Mouse (Mus musculus): Measurements from ENCODE around the gene Ncan.

The Ncan gene

GRCm38 (mm10) chr8:70120667-70121066 is at the start of gene Ncan:
Gene Ncan, minus strand, starts transcription at chr8:70120873.
- DNase-seq, result peak; percentile 88

DNA sequence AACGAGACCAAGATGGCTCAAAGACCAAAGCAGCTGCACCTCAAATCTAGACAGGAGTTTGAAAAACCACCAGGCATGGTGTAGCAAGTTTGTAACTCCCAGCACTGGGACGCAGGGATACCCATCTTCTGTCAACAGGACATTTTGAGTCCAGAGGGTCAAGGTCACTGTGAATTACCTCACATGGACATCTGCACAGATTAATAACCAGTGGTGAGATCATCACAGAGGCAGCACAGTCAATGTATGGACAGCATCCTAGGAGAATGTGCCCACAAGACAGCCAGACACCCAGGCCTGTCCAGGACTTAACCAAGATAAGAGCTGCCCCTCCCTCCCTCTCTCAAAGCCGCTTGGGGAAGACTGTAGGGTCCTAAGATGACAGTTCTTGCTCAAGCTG is 49.4 kb upstream of the Ncan start:
- no peak for DNase-seq

- peak; percentile 48 for DNase-seq
These were observed 45.9 kb upstream of the Ncan start for GRCm38 (mm10) chr8:70166504-70167110.

DNA sequence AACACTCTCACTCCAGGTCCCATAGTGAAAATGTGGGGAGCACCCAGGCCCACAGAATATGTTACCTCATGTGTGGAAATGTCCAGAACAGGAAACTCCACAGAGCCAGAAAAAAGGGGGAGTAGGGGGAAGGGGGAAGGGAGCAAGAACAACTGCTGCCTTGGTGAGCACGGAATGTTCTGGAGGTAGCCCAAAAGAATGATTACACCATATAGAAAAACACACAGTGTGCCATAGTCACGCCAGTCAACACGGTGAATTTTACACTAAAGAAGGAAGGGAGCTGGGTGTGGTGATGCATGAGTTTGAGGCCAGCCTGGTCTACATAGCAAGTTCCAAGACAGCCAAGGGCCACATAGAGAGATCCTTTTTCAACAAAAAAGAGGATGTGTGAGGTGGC is 42.6 kb upstream of the Ncan start:
- no peak for DNase-seq

- DNase-seq, result no peak
These were observed 39.3 kb upstream of the Ncan start for GRCm38 (mm10) chr8:70160015-70160414.

GRCm38 (mm10) chr8:70159211-70159610 is 38.5 kb upstream of the Ncan start:
- DNase-seq, result no peak

DNA sequence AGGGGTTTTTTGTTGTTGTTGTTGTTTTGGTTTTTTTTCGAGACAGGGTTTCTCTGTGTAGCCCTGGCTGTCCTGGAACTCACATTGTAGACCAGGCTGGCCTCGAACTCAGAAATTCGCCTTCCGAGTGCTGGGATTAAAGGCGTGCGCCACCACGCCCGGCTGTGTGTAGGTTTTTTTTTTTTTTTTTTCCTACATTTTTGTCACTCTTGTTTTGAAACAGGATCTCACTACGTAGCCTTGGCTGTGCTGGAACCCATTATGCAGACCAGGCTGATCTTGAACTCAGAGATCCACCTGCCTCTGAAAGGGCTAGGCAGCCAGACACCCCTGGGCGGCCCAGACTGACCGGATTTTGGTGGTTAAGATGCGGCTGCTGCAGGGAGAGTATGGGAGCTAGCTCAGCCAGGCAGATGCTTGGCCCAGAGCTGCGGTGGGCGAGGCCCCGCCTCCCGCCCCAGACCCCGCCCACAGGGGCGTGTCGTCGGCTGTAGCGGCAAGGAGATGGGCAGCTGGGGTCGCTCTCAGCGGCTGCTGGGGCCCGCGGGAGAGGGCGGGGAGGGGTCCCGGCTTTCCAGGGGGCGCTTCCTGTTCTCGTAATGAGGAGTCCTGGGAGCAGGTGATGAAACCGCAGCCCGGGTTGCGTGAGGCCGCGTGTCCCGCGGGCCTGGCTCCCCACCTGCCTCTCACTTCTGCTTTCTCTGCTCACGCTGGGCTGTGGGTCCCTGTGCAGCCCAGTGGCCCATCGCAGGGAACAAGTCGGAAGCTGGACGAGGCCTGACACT is 37.6 kb upstream of the Ncan start:
- DNase-seq, result no peak

GRCm38 (mm10) chr8:70157240-70157800 is 36.6 kb upstream of the Ncan start:
- no peak for DNase-seq

GRCm38 (mm10) chr8:70152537-70153257 is 32.0 kb upstream of the Ncan start:
- peak; percentile 15 for DNase-seq

DNA sequence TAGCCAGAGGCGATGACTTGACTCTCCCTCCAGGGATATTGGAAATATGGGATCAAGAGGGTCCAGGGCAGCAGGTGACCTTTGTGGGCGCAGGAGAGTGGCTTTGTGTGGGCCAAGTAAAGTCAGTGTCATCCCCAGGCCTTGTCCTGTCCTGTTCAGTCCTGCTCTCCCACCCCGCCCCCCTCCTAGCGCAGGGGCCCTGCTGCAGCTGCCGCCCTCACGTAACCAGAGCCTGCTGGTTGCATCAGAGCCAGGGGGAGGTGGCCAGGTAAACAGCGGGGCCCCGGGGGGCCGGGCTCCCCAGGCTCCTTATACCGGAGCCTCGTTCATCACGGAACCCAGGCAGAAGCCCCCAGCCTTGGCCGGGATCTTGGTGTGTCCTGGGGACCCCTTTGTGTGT is 29.5 kb upstream of the Ncan start:
- DNase-seq, result peak; percentile 15

DNA sequence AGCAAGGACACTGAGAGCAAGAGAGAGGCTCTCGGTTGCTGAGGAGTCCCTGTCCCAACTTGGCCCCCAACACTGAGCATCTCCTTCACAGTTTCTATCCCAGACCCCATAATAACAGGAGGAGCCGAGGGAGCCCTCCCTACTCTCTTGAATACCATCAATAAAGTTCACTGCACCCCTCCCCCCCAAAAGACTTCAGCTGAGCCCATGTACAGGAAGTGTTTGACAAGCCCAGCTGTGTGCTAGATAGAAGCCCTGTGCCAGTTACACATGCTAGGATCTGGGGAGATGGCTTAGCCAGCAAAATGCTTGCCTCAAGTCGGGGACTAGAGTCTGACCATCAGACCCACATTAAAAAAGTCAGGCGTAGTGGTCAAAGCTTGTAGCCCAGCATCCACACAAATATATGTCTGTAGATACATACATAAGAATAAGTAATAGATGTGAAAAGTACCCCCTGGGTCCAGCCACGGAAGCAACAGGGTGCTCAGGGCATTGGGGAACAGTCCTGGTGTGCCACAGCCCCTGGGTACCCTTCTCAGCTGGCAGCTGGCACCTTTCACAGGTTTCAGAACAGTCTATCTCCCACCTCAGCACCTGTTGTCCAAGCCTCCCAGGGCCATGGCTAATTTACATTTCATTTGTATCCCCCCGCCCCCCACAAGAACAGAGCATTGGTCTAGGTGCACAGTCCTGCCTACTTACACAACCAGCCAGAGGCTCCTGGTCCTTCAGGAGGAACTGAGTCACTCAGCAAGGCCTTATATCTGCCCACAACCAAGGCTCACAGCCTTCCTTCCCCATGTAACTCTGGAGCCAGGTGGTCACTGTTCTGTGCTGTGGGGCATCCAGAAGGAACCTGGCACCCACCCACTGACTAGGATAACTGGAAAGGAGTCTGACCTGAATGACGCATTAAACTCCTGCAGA is 27.3 kb upstream of the Ncan start:
- DNase-seq, result no peak

- DNase-seq, result no peak
These were observed 19.3 kb upstream of the Ncan start for GRCm38 (mm10) chr8:70139981-70140380.

DNA sequence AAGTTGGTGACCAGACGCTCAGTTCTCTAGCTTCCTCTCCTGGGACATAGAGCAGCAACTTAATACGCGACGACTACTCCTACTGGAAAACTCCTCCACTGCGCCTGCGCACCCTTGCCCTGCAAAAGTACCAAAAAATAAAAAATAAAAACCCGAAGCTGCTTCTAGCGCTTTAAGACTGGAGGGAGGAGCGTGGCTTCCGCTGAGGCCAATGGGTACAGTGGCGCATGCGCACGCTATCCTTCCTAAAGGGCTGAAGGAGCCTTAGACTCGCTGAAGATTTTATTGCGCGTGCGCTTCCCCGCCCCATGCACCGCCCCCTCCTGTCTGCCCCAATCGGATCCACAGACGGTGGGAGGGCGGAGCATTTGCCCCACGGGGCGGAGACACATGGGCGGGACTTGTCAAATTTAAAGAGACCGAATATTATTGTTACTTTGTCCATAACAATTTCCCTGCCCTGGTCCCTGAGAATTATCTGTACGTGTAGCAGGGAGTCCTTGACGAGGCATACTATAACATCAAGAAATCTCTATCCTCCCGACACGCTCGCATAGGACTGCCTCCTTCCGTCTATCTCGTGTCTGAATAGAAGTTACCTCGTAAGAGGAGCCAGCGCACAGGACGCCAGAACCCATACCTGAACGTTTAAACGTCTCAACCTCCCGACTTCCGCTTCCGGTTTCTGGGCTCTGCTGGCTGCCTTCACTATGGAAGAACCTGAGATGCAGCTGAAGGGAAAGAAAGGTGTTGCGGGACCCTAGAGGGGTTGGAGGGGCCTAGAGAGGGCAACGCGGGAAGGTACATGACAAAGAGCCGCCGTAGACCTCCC is 18.6 kb upstream of the Ncan start, which contains the start of the genes Rfxank, Borcs8 and Mef2b:
TSS of gene Rfxank (minus strand) at position 129 of the 832 bp plus-strand sequence.
TSS of gene Borcs8 (plus strand) at position 474 of the 832 bp plus-strand sequence.
TSS of gene Mef2b (plus strand) at position 686 of the 832 bp plus-strand sequence.
- DNase-seq, result peak; percentile 99

GRCm38 (mm10) chr8:70137890-70138289 is 17.2 kb upstream of the Ncan start:
- no peak for DNase-seq

GRCm38 (mm10) chr8:70136591-70136990 is 15.9 kb upstream of the Ncan start:
- DNase-seq, result no peak

GRCm38 (mm10) chr8:70134931-70135330 is 14.3 kb upstream of the Ncan start:
- DNase-seq, result no peak

DNA sequence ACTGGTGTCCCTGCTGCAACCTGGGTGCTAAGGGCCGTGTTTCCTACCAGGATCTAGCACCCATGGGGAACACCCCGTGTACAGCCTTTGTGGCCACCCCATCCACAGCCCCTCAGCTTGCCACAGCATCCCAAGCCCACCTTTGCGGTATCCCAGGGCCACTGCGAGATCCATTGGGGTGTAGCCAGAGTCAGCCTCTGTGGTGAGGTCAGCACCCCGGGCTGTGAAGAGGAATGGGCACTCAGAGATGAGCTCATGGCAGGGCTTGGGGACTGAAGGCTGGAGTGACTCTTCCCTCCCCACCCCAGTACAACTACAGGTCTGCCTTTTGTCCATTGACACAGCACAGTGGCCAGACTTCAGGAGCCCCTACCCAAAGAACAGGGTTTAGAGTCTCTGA is 13.4 kb upstream of the Ncan start:
- no peak for DNase-seq

GRCm38 (mm10) chr8:70131166-70131883 is 10.7 kb upstream of the Ncan start, which contains the start of gene Nr2c2ap:
Gene Nr2c2ap, plus strand, starts transcription at chr8:70131333.
- DNase-seq, result peak; percentile 82

DNA sequence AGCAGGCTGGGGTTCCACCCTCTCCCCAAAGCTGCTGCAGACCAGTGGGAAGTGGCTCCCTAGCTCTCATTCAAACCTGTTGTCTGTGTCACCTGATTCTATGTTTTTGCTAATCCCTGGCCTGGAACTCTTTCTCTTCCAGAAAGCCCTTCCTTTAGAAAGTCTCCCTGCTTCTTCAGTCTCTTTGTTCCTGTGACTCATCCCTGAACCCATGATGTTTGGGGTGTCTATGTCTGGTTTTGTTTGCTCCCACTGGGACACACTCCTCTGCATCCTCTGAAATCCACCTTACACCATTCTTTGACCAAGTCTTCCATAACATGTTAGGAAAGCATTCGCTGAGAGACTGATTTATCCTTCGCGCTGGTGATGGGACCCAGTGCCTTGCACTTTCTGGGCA is 9.4 kb upstream of the Ncan start:
- no peak for DNase-seq

DNA sequence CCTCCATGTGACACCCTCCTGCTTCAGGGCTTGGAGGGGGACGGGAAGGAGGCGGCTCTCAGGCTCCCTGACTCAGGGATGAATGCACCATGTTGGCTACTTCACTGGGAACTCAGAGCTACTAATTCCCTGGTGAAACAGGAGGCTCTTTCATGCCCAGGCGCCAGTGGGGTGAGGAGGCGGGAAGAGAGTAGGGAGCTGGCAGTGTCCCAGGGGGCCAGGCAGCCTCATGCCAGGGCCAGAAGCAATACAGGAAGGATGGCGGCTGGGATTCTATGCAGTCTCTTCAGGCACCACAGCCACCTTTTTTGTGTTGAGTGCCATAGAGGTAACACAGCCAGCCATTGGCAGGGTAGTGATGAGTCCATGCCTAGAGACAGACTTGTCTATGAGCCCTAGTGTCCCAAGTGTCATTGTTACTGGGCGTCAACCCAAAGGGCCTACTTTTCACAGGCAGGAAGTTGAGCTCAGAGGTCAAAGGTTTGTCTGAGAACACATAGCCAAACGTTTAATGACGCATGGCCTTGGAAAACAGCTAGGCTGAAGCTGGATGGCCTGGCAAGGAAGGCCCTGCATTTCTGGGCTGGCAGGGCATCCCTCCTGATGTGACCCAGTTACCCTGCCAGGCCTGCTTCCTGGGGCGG is 8.8 kb upstream of the Ncan start:
- peak; percentile 65 for DNase-seq

All from cerebellum, adult 11-12 months (tissue).